ENCODE assay signal across 8 mouse cellular contexts in the genomic region with DNA sequence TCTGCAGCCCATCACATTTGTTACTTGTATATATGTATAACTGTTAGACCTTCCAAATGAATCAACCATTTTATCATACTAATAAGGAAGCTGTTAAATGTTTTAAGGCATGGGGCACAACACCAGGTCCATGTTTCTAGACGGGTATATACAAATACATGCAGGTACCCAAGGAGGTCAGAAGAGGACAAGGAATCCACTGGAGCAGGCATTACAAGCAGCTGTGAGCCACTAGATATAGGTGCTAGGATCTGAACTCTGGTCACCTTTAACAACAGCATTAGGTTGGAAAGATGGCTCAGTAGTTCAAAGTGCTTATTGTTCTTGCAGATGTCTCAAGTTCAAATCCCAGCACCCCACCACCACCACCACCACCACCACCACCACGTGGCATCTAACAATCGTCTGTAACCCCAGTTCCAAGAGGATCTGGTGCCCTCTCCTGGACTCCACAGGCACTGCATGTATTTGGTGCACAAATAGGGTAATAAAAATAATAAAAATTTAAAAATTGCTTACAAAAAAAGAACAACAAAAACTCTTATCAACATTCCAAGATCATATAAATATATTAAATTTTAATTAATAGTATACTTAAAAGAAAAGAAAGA. TPM values are rescaled to one million over a fixed set of nuclear protein-coding genes. Genes with fewer than 3 reads are reported as not detected.
DNase-seq lines count a peak whose midpoint lies in the region; ATAC-seq and TF ChIP-seq lines count a peak whose summit lies in the region.

No protein-coding gene starts in this region.

- peak; percentile 32 for DNase-seq in forebrain, embryonic 14.5 days (ENCODE audit: low spot score)
- peak; percentile 61 for DNase-seq in CD4-positive helper T cell, adult 2 months (ENCODE audit: low read depth, low spot score)
- DNase-seq in adrenal gland, postnatal 36 days = peak; percentile 69 to 75
- DNase-seq in kidney, postnatal 0 days (ENCODE audit: low spot score) = peak; percentile 51
- DNase-seq in lung, postnatal 14 days = peak; percentile 77
- peak; percentile 33 to 71 for DNase-seq in spleen, adult 18-20 months

- 31% methylated on average over 3 of the region's 3 CpGs for WGBS in forebrain, embryonic 14.5 days
- whole genome bisulfite sequencing in forebrain, embryonic 15.5 days = 37% methylated on average over 3 of the region's 3 CpGs
- WGBS in kidney, postnatal 0 days = 24% methylated on average over 3 of the region's 3 CpGs

- H3K36me3 ChIP-seq in forebrain, embryonic 14.5 days (ENCODE audit: control insufficient read depth, insufficient read depth, low read length) = no peaks in the 10 kb centered on the region
- no peaks in the 10 kb centered on the region for H3K36me3 ChIP-seq in forebrain, embryonic 15.5 days
- H3K36me3 ChIP-seq in kidney, postnatal 0 days (ENCODE audit: insufficient read depth, low read length) = no peaks in the 10 kb centered on the region

- peak; percentile 63 for TF ChIP-seq CTCF in embryonic fibroblast, embryonic 13.5 days (IDR thresholded peaks at IDR 0.05; ENCODE audit: borderline replicate concordance, insufficient read depth, low read length)
- TF ChIP-seq CTCF in kidney, postnatal 0 days (IDR thresholded peaks at IDR 0.05; ENCODE audit: low read depth) = peak; percentile 81

- no peak for ATAC-seq in forebrain, embryonic 14.5 days
- ATAC-seq in forebrain, embryonic 15.5 days (replicated peaks) = no peak
- ATAC-seq in kidney, postnatal 0 days (replicated peaks; ENCODE audit: low FRiP score, low read depth) = no peak

- no peak overlapping the region for H3K27ac ChIP-seq in forebrain, embryonic 14.5 days (ENCODE audit: low read depth, low read length)
- no peak overlapping the region for H3K27ac ChIP-seq in forebrain, embryonic 15.5 days (replicated peaks)
- H3K27ac ChIP-seq in embryonic fibroblast, embryonic 13.5 days (ENCODE audit: insufficient read depth, low read length) = no peak overlapping the region
- H3K27ac ChIP-seq in kidney, postnatal 0 days = no peak overlapping the region

- no peak overlapping the region for H3K9ac ChIP-seq in forebrain, embryonic 14.5 days (ENCODE audit: low read length)
- no peak overlapping the region for H3K9ac ChIP-seq in forebrain, embryonic 15.5 days (replicated peaks)
- H3K9ac ChIP-seq in kidney, postnatal 0 days (ENCODE audit: low read depth, low read length) = no peak overlapping the region

- TF ChIP-seq POLR2A in embryonic fibroblast, embryonic 13.5 days (IDR thresholded peaks at IDR 0.05; ENCODE audit: low read depth, low read length) = no peak

- no peaks in the 10 kb centered on the region for H3K9me3 ChIP-seq in forebrain, embryonic 14.5 days (replicated peaks; ENCODE audit: control insufficient read depth, low read length)
- H3K9me3 ChIP-seq in forebrain, embryonic 15.5 days = no peaks in the 10 kb centered on the region
- H3K9me3 ChIP-seq in kidney, postnatal 0 days (replicated peaks; ENCODE audit: low read length) = no peaks in the 10 kb centered on the region

- no peaks in the 10 kb centered on the region for H3K27me3 ChIP-seq in forebrain, embryonic 14.5 days (replicated peaks; ENCODE audit: control insufficient read depth, insufficient read depth, low read length)
- H3K27me3 ChIP-seq in forebrain, embryonic 15.5 days = no peaks in the 10 kb centered on the region
- H3K27me3 ChIP-seq in kidney, postnatal 0 days (ENCODE audit: insufficient read depth, low read length) = no peaks in the 10 kb centered on the region

- H3K4me3 ChIP-seq in forebrain, embryonic 14.5 days (ENCODE audit: low read depth, low read length) = no peak overlapping the region
- no peak overlapping the region for H3K4me3 ChIP-seq in forebrain, embryonic 15.5 days
- no peak overlapping the region for H3K4me3 ChIP-seq in embryonic fibroblast, embryonic 13.5 days (ENCODE audit: insufficient read depth, low read length)
- no peak overlapping the region for H3K4me3 ChIP-seq in kidney, postnatal 0 days (replicated peaks; ENCODE audit: low read depth, low read length)

- H3K4me1 ChIP-seq in forebrain, embryonic 14.5 days (ENCODE audit: control insufficient read depth, insufficient read depth, low read length) = no peaks in the 10 kb centered on the region
- H3K4me1 ChIP-seq in forebrain, embryonic 15.5 days = no peaks in the 10 kb centered on the region
- no peaks in the 10 kb centered on the region for H3K4me1 ChIP-seq in embryonic fibroblast, embryonic 13.5 days (ENCODE audit: control insufficient read depth, insufficient read depth, low read length)
- no peaks in the 10 kb centered on the region for H3K4me1 ChIP-seq in kidney, postnatal 0 days (replicated peaks; ENCODE audit: insufficient read depth, low read length)

- H3K4me2 ChIP-seq in forebrain, embryonic 14.5 days (ENCODE audit: low read length) = no peak overlapping the region
- no peak overlapping the region for H3K4me2 ChIP-seq in forebrain, embryonic 15.5 days (replicated peaks)
- H3K4me2 ChIP-seq in kidney, postnatal 0 days (ENCODE audit: low read length) = no peak overlapping the region

RNA-seq across cellular contexts. Expression of gene Sgpp1, which starts 37.0 kb away (rescaled TPM):
- 17.2 and 17.3 TPM in 2 replicates for polyA plus RNA-seq in forebrain, embryonic 14.5 days (2014; fragmentation: Nextera tagmentation; extraction: Ambion mirVana)
- polyA plus RNA-seq in forebrain, embryonic 15.5 days (2015; fragmentation: Nextera tagmentation; extraction: Ambion mirVana) = 14.8 and 15.8 TPM in 2 replicates
- total RNA-seq in adrenal gland, postnatal 36 days (2021) = 100 to 1,000 TPM; 120 to 197 TPM
- polyA plus RNA-seq in embryonic fibroblast, embryonic 13.5 days (2011; ENCODE audit: insufficient read length, low read depth, missing spikeins) = 27.9 TPM in 2 replicates
- 24.6 and 27.0 TPM in 2 replicates for polyA plus RNA-seq in kidney, postnatal 0 days (2015; fragmentation: Nextera tagmentation; extraction: Ambion mirVana)

RNA-seq across cellular contexts. Expression of gene Syne2, which starts 45.4 kb away (rescaled TPM):
- polyA plus RNA-seq in forebrain, embryonic 14.5 days (2014; fragmentation: Nextera tagmentation; extraction: Ambion mirVana) = 62.0 and 84.9 TPM in 2 replicates
- 116 and 117 TPM in 2 replicates for polyA plus RNA-seq in forebrain, embryonic 15.5 days (2015; fragmentation: Nextera tagmentation; extraction: Ambion mirVana)
- total RNA-seq in adrenal gland, postnatal 36 days (2021) = 10 to 100 TPM; 40.6 to 46.1 TPM
- polyA plus RNA-seq in embryonic fibroblast, embryonic 13.5 days (2011; ENCODE audit: insufficient read length, low read depth, missing spikeins) = 10.9 TPM in 2 replicates
- polyA plus RNA-seq in kidney, postnatal 0 days (2015; fragmentation: Nextera tagmentation; extraction: Ambion mirVana) = 37.2 and 47.5 TPM in 2 replicates
